Mouse (Mus musculus): ENCODE data around the gene March10. TPM values are rescaled to one million over a fixed set of nuclear protein-coding genes. Genes with fewer than 3 reads are reported as not detected.

Gene March10
- polyA plus RNA-seq, 1 experiment, result not detected

GRCm38 (mm10) chr11:105353891-105354280 lies 102.6 kb downstream of the March10 start:
- H3K4me1 ChIP-seq (ENCODE audit: control insufficient read depth, insufficient read depth, low read length), result no peaks in the 10 kb centered on the region
- no peaks in the 10 kb centered on the region for H3K9me3 ChIP-seq (replicated peaks; ENCODE audit: control insufficient read depth, insufficient read depth, low read length, poor library complexity, severe bottlenecking)
- no peaks in the 10 kb centered on the region for H3K27me3 ChIP-seq (ENCODE audit: control insufficient read depth, insufficient read depth, low read length, poor library complexity, severe bottlenecking)
- no peak overlapping the region for H3K27ac ChIP-seq (ENCODE audit: insufficient read depth, low read length)
- H3K9ac ChIP-seq (ENCODE audit: low read depth, poor library complexity, severe bottlenecking), result no peak overlapping the region
- no peaks in the 10 kb centered on the region for H3K36me3 ChIP-seq (ENCODE audit: control insufficient read depth, insufficient read depth, low read length, poor library complexity, severe bottlenecking)
- H3K4me3 ChIP-seq (ENCODE audit: low read depth, low read length), result no peak overlapping the region
- TF ChIP-seq EP300 (IDR thresholded peaks at IDR 0.05; ENCODE audit: insufficient read depth, low read depth, low read length) (no peak), POLR2A (IDR thresholded peaks at IDR 0.05; ENCODE audit: insufficient read depth, low read length) (no peak), CTCF (IDR thresholded peaks at IDR 0.05; ENCODE audit: low read depth, low read length) (no peak)

- TF ChIP-seq EP300 (IDR thresholded peaks at IDR 0.05; ENCODE audit: insufficient read depth, low read depth, low read length) (no peak), POLR2A (IDR thresholded peaks at IDR 0.05; ENCODE audit: insufficient read depth, low read length) (no peak), CTCF (IDR thresholded peaks at IDR 0.05; ENCODE audit: low read depth, low read length) (no peak)
- Histone ChIP-seq H3K9ac (ENCODE audit: low read depth, poor library complexity, severe bottlenecking) (no peak overlapping the region), H3K9me3 (replicated peaks; ENCODE audit: control insufficient read depth, insufficient read depth, low read length, poor library complexity, severe bottlenecking) (no peaks in the 10 kb centered on the region), H3K36me3 (ENCODE audit: control insufficient read depth, insufficient read depth, low read length, poor library complexity, severe bottlenecking) (no peaks in the 10 kb centered on the region), H3K27ac (ENCODE audit: insufficient read depth, low read length) (no peak overlapping the region), H3K4me3 (ENCODE audit: low read depth, low read length) (no peak overlapping the region), H3K27me3 (ENCODE audit: control insufficient read depth, insufficient read depth, low read length, poor library complexity, severe bottlenecking) (no peaks in the 10 kb centered on the region), H3K4me1 (ENCODE audit: control insufficient read depth, insufficient read depth, low read length) (no peaks in the 10 kb centered on the region)
Observed at GRCm38 (mm10) chr11:105352954-105353890, 103.3 kb downstream of the March10 start.

DNA sequence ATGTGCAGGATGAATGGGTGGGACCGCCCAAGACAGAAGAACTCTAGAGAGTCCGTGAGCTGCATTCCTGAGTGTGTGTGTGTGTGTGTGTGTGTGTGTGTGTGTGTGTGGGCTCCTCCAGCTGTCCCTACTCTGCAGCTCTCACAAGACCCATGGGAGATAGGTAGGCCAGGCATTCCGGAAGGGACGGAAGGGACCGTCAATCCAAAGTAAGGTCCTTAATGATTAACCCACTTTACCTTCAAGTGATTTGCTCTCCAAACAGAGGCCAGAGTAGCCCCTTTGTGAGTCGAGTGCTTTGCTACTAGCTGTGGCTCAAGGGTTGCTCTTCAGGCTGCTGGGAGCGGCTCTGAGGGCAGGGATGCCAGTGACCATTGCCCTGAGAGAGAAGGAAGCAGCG lies 104.4 kb downstream of the March10 start:
- Histone ChIP-seq H3K27ac (ENCODE audit: insufficient read depth, low read length) (no peak overlapping the region), H3K9ac (ENCODE audit: low read depth, poor library complexity, severe bottlenecking) (no peak overlapping the region), H3K27me3 (ENCODE audit: control insufficient read depth, insufficient read depth, low read length, poor library complexity, severe bottlenecking) (no peaks in the 10 kb centered on the region), H3K4me1 (ENCODE audit: control insufficient read depth, insufficient read depth, low read length) (no peaks in the 10 kb centered on the region), H3K36me3 (ENCODE audit: control insufficient read depth, insufficient read depth, low read length, poor library complexity, severe bottlenecking) (no peaks in the 10 kb centered on the region), H3K4me3 (ENCODE audit: low read depth, low read length) (no peak overlapping the region), H3K9me3 (replicated peaks; ENCODE audit: control insufficient read depth, insufficient read depth, low read length, poor library complexity, severe bottlenecking) (no peaks in the 10 kb centered on the region)
- TF ChIP-seq CTCF (IDR thresholded peaks at IDR 0.05; ENCODE audit: low read depth, low read length) (no peak), EP300 (IDR thresholded peaks at IDR 0.05; ENCODE audit: insufficient read depth, low read depth, low read length) (no peak), POLR2A (IDR thresholded peaks at IDR 0.05; ENCODE audit: insufficient read depth, low read length) (no peak)

- TF ChIP-seq EP300 (IDR thresholded peaks at IDR 0.05; ENCODE audit: insufficient read depth, low read depth, low read length) (no peak), POLR2A (IDR thresholded peaks at IDR 0.05; ENCODE audit: insufficient read depth, low read length) (no peak), CTCF (IDR thresholded peaks at IDR 0.05; ENCODE audit: low read depth, low read length) (no peak)
- H3K27me3 ChIP-seq (ENCODE audit: control insufficient read depth, insufficient read depth, low read length, poor library complexity, severe bottlenecking), result no peaks in the 10 kb centered on the region
- no peak overlapping the region for H3K9ac ChIP-seq (ENCODE audit: low read depth, poor library complexity, severe bottlenecking)
- H3K4me1 ChIP-seq (ENCODE audit: control insufficient read depth, insufficient read depth, low read length), result no peaks in the 10 kb centered on the region
- H3K4me3 ChIP-seq (ENCODE audit: low read depth, low read length), result no peak overlapping the region
- H3K27ac ChIP-seq (ENCODE audit: insufficient read depth, low read length), result no peak overlapping the region
- H3K36me3 ChIP-seq (ENCODE audit: control insufficient read depth, insufficient read depth, low read length, poor library complexity, severe bottlenecking), result no peaks in the 10 kb centered on the region
- no peaks in the 10 kb centered on the region for H3K9me3 ChIP-seq (replicated peaks; ENCODE audit: control insufficient read depth, insufficient read depth, low read length, poor library complexity, severe bottlenecking)
Observed at GRCm38 (mm10) chr11:105350643-105351042, 105.9 kb downstream of the March10 start.

GRCm38 (mm10) chr11:105349780-105350324 lies 106.7 kb downstream of the March10 start:
- H3K4me1 ChIP-seq (ENCODE audit: control insufficient read depth, insufficient read depth, low read length), result no peaks in the 10 kb centered on the region
- H3K9me3 ChIP-seq (replicated peaks; ENCODE audit: control insufficient read depth, insufficient read depth, low read length, poor library complexity, severe bottlenecking), result no peaks in the 10 kb centered on the region
- H3K9ac ChIP-seq (ENCODE audit: low read depth, poor library complexity, severe bottlenecking), result no peak overlapping the region
- TF ChIP-seq EP300 (IDR thresholded peaks at IDR 0.05; ENCODE audit: insufficient read depth, low read depth, low read length), result no peak
- no peak for TF ChIP-seq POLR2A (IDR thresholded peaks at IDR 0.05; ENCODE audit: insufficient read depth, low read length)
- no peak for TF ChIP-seq CTCF (IDR thresholded peaks at IDR 0.05; ENCODE audit: low read depth, low read length)
- no peaks in the 10 kb centered on the region for H3K27me3 ChIP-seq (ENCODE audit: control insufficient read depth, insufficient read depth, low read length, poor library complexity, severe bottlenecking)
- no peaks in the 10 kb centered on the region for H3K36me3 ChIP-seq (ENCODE audit: control insufficient read depth, insufficient read depth, low read length, poor library complexity, severe bottlenecking)
- no peak overlapping the region for H3K4me3 ChIP-seq (ENCODE audit: low read depth, low read length)
- no peak overlapping the region for H3K27ac ChIP-seq (ENCODE audit: insufficient read depth, low read length)

- no peak overlapping the region for H3K4me3 ChIP-seq (ENCODE audit: low read depth, low read length)
- no peaks in the 10 kb centered on the region for H3K36me3 ChIP-seq (ENCODE audit: control insufficient read depth, insufficient read depth, low read length, poor library complexity, severe bottlenecking)
- no peaks in the 10 kb centered on the region for H3K9me3 ChIP-seq (replicated peaks; ENCODE audit: control insufficient read depth, insufficient read depth, low read length, poor library complexity, severe bottlenecking)
- H3K9ac ChIP-seq (ENCODE audit: low read depth, poor library complexity, severe bottlenecking), result no peak overlapping the region
- H3K27me3 ChIP-seq (ENCODE audit: control insufficient read depth, insufficient read depth, low read length, poor library complexity, severe bottlenecking), result no peaks in the 10 kb centered on the region
- H3K27ac ChIP-seq (ENCODE audit: insufficient read depth, low read length), result no peak overlapping the region
- no peak for TF ChIP-seq POLR2A (IDR thresholded peaks at IDR 0.05; ENCODE audit: insufficient read depth, low read length)
- no peak for TF ChIP-seq CTCF (IDR thresholded peaks at IDR 0.05; ENCODE audit: low read depth, low read length)
- TF ChIP-seq EP300 (IDR thresholded peaks at IDR 0.05; ENCODE audit: insufficient read depth, low read depth, low read length), result no peak
- no peaks in the 10 kb centered on the region for H3K4me1 ChIP-seq (ENCODE audit: control insufficient read depth, insufficient read depth, low read length)
Observed at GRCm38 (mm10) chr11:105348495-105348982, 108.0 kb downstream of the March10 start.

All from ES-Bruce4 (cell line).